Mouse (Mus musculus) hindlimb bud, embryonic 11.5 days (tissue): ENCODE data around the gene Slc22a15.

Experiments used
- DNase-seq: peaks from one replicate; pipeline ENCODE4 v3.0.0-alpha.2; 2012; ENCODE audit warnings: low read depth, low spot score; ENCODE audit errors: extremely low spot score

Slc22a15 gene

DNA sequence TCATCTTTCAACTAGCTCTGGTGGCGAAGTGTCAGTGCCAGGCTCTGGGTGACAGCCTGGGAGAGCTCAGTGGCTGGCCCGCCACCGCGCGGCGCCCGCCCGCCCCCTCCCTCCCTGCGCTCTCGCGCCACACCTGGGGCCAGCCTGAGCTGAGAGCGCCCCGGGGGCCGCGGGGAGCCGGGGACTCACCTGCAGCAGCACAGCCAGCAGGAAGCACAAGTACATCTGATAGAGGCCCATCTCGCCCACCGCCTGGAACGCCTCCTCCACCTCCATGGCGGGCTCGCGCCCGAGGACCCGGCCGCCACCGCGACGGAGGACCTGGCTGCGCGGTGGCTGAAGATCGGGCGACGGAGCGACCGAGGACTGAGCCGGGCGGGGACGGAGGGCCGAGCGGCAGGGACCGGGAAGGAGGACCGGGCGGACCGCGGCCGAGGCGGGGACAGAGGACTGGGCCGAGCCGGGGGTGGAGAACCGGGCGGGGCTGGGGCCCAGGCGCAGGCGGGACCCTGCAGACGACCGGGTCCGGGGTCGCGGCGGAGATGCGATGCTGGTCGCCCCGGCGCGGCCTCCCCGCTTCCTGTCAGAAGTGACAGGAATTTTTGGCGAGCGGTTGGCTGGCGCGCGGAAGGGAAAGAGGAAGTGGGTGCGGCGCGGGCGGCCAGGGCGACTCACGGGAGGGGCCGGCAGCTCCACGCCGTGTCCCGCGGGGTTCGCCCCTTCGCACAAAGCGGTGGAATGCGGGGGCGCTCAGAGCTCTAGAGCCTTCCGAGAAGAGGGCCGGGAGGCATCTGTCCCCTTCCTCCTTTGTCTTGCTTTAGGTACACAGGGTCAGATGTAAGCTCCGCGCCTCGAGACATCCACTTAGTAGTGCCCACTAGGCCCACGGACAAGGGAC is at the start of gene Slc22a15:
Slc22a15 (minus strand) TSS at position 611 of the 898 bp plus-strand sequence.
- no peak for DNase-seq

- no peak for DNase-seq
Measured at GRCm38 (mm10) chr3:101966825-101967558, 42.7 kb upstream of the Slc22a15 start.

GRCm38 (mm10) chr3:101964352-101964751 is 40.1 kb upstream of the Slc22a15 start:
- DNase-seq = no peak

- DNase-seq = no peak
Measured at GRCm38 (mm10) chr3:101963501-101963900, 39.2 kb upstream of the Slc22a15 start.

DNA sequence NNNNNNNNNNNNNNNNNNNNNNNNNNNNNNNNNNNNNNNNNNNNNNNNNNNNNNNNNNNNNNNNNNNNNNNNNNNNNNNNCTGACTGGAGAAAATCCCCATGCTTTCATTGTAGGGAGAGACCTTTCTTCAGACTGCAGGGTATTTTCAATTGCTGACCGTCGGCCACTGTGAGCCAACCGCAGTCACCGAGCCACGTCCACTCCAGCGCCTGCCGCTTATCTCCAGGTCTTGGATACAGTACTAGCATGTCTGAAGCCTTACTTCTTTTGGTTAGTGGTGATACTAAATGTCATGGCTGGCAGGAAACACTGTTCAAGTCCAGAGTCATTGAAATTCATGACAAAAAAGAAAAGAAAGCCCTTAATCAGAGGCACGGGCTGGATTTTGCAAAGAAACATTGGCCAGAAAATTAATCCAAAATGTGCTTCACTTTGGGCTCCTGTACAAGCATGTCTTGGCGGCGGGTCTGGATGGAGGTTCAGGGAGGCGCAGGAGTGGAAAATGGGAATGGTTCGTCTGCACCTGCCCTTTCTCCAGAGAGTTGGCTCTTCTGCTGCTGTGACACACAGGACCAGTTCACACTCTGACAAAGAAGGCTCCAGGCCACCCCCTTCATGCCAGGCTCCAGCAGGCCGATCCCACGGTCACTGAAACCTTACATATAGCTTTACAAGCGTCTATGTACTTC is 37.0 kb upstream of the Slc22a15 start:
- DNase-seq = no peak

DNA sequence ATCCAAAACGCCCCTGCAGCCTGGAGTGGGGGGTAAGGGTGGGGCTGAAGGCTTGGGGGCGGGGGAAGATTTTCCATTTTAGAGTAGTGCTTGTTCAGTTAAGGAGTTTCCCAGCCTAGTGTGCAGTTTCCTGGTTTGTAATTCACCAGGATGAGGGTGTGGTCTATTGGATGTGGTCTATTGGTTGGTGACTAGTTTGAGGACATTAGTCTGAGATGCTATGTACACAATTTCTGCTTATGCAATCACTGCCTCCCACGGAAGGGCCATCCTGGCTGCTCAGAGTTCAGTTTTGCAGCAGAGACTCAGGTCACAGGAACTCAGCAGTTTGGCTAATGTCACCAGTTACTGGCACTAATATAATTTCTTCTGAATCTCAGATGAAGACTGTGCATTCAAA is 33.8 kb upstream of the Slc22a15 start:
- DNase-seq = no peak

GRCm38 (mm10) chr3:101953506-101953905 is 29.3 kb upstream of the Slc22a15 start:
- DNase-seq = no peak

DNA sequence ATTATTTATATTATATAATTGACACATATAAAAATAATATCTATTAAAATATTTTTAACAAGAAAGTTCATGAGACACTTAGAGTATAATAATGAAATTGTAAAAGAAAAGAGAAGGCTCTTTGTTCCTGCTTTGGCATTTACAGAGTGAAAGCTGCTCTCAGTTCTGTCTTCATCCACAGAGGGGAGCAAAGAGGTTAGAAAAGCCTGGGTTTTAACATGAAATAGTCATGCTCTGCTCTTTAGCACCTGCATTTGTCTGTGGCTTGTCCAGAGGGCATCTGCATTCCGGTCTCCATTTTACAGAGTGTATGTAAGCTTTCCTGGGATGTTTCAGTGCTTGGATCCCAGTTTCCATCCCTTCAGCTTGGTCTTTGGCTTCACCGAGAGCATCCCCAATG is 28.3 kb upstream of the Slc22a15 start:
- no peak for DNase-seq

DNA sequence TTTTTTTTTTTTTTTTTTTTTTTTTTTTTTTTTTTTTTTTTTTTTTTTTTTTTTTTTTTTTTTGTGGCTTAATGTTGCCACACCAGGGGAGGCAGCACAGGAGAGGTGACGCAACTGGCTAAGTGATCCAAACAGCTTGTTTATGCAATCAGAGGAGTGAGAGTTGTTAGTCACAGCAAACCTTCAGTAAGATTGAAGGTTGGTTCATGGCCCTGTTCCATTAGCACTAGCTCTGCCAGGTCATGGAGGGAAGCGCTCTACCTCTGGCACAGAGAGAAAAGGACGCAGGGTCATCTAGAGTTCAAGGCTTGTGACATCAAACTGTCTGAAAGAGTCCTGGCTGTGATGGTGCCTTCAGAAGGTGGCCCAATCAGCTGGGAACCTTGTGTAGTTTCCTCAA is 24.3 kb upstream of the Slc22a15 start:
- DNase-seq = no peak

DNA sequence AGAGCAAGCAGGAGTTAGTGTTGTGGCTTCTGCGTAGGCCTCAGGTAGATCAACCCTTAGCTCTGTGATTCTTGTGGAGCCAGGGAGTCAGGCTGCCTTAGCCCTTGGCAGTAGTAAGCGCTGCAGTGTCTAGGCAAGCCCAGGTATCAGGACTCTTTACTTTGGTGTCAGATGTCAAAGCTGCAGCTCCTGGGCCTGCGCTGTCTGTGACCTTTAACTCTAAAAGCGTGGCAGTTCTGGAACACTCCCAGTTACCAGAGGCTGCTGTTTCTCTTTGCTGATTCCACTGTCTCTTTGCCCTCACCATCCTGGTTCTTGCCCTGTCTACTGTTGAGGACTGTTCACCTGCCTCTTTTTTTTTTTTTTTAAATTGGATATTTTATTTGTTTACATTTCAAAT is 23.0 kb upstream of the Slc22a15 start:
- no peak for DNase-seq

GRCm38 (mm10) chr3:101945257-101945656 is 21.0 kb upstream of the Slc22a15 start:
- DNase-seq = no peak

GRCm38 (mm10) chr3:101940418-101940817 is 16.2 kb upstream of the Slc22a15 start:
- no peak for DNase-seq

- DNase-seq = no peak
Measured at GRCm38 (mm10) chr3:101939865-101940264, 15.6 kb upstream of the Slc22a15 start.

DNA sequence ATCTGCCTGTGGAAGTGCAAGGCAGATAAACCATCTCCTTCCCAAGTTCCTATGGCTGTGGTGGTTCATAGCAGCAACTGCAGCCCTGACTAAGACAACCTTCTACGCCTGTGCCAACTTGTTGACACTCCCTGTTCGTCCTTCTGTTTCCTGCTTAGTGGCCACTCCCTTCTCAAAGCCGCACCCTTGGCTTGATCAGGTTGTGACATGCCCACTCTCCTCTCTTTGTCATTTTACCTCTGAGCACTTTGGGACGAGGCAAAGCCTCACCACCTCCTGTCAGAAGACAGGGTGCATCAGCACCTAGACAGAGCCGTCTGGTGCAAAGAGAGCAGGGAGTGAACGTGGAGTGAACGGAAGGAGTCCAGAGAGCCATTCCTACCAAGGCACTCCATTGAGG is 14.9 kb upstream of the Slc22a15 start:
- no peak for DNase-seq

- no peak for DNase-seq
Measured at GRCm38 (mm10) chr3:101936369-101936768, 12.1 kb upstream of the Slc22a15 start.

DNA sequence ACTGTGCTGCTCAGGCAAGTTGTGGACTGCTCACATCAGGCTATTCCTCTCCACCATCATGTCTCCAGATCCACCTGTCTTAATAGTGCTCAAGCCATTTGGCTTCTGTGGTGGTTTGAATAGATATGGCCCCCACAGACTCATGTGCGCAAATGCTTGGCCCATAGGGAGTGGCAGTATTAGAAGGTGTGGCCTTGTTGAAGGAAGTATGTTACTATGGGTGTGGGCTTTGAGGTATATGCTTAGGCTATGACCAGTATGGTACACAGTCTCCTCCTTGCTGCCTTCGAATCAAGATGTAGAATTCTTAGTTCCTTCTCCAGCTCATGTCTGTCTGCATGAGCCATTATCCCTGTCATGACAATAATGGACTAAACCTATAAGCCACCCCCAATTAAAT is 9.6 kb upstream of the Slc22a15 start:
- no peak for DNase-seq

GRCm38 (mm10) chr3:101929105-101929876 is 5.0 kb upstream of the Slc22a15 start:
- no peak for DNase-seq

- DNase-seq = no peak
Measured at GRCm38 (mm10) chr3:101926636-101927035, 2.4 kb upstream of the Slc22a15 start.

GRCm38 (mm10) chr3:101925663-101926062 is 1.4 kb upstream of the Slc22a15 start:
- DNase-seq = no peak

DNA sequence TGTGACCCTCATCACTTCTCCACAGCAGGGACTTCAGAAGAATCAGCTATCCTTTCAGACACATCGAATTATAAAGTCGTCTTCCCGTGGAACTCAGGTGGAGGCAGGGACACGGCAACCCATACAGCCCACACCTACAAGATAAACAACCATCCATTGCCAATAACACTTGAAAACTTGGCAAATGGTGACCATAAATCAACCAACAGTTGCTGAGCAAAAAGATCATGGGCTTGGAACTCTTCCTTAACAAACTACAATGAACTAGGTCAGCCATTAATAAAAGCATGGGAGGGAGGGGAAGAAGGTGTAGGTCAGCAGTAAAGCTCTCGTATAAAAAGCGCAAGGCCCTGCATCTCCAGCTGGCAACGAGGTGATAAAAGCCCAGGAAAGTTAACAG is 1.9 kb downstream of the Slc22a15 start:
- DNase-seq = no peak

- no peak for DNase-seq
Measured at GRCm38 (mm10) chr3:101918526-101918925, 5.7 kb downstream of the Slc22a15 start.
